Mouse (Mus musculus): ENCODE data around the gene Spsb2.
A peak's percentile ranks its signal among the peaks of the same experiment; 100 is the strongest.

The Spsb2 gene

GRCm38 (mm10) chr6:124856916-124857839 is 48.7 kb downstream of the Spsb2 start, which contains the start of gene P3h3:
Gene P3h3 (minus strand): TSS chr6:124857752.
- DNase-seq (ENCODE audit: low read depth, low spot score) = peak; percentile 91

- no peak for DNase-seq (ENCODE audit: low read depth, low spot score)
Measured at GRCm38 (mm10) chr6:124857840-124858530, 49.5 kb downstream of the Spsb2 start.

GRCm38 (mm10) chr6:124858561-124859318 is 50.3 kb downstream of the Spsb2 start:
- no peak for DNase-seq (ENCODE audit: low read depth, low spot score)

- DNase-seq (ENCODE audit: low read depth, low spot score) = peak; percentile 86
Measured at GRCm38 (mm10) chr6:124859725-124860124, 51.3 kb downstream of the Spsb2 start.

Data from mesoderm, embryonic 11.5 days (tissue).